Mouse (Mus musculus) liver, adult (tissue): Measurements from ENCODE around the gene Tbxa2r.
A peak's percentile ranks its signal among the peaks of the same experiment; 100 is the strongest.

Source experiments
- GATA4 ChIP-seq: IDR thresholded peaks from 2 replicates; pipeline ENCODE4 v1.6.1; 2014; ENCODE audit warnings: mild to moderate bottlenecking, low read length; ENCODE audit not compliant: insufficient replicate concordance

Tbxa2r gene

GRCm38 (mm10) chr10:81344421-81345161, 16.1 kb downstream of the Tbxa2r start:
- TF ChIP-seq GATA4, result no peak

GRCm38 (mm10) chr10:81345162-81345534, 16.6 kb downstream of the Tbxa2r start:
- no peak for TF ChIP-seq GATA4

- no peak for TF ChIP-seq GATA4
These were observed 18.0 kb downstream of the Tbxa2r start for GRCm38 (mm10) chr10:81346453-81347067.

GRCm38 (mm10) chr10:81349146-81349545, 20.6 kb downstream of the Tbxa2r start:
- no peak for TF ChIP-seq GATA4

GRCm38 (mm10) chr10:81349961-81350350, 21.4 kb downstream of the Tbxa2r start:
- TF ChIP-seq GATA4, result no peak

GRCm38 (mm10) chr10:81350351-81351063, 22.0 kb downstream of the Tbxa2r start, which contains the start of gene Hmg20b:
Gene Hmg20b (minus strand): TSS chr10:81350480.
- peak; percentile 7; the same call in 1 of the 2 replicates for TF ChIP-seq GATA4

GRCm38 (mm10) chr10:81351678-81352291, 23.3 kb downstream of the Tbxa2r start:
- TF ChIP-seq GATA4, result no peak

- TF ChIP-seq GATA4, result no peak
These were observed 26.4 kb downstream of the Tbxa2r start for GRCm38 (mm10) chr10:81354738-81355477.

- TF ChIP-seq GATA4, result no peak
These were observed 27.0 kb downstream of the Tbxa2r start for GRCm38 (mm10) chr10:81355533-81355932.

- TF ChIP-seq GATA4, result no peak
These were observed 27.9 kb downstream of the Tbxa2r start for GRCm38 (mm10) chr10:81356352-81356990.

- no peak for TF ChIP-seq GATA4
These were observed 28.7 kb downstream of the Tbxa2r start, which contains the start of gene Mfsd12 for GRCm38 (mm10) chr10:81356991-81357844. Gene Mfsd12 (plus strand): TSS chr10:81357491.

- TF ChIP-seq GATA4, result no peak
These were observed 29.7 kb downstream of the Tbxa2r start for GRCm38 (mm10) chr10:81358209-81358608.

GRCm38 (mm10) chr10:81358841-81359240, 30.3 kb downstream of the Tbxa2r start:
- no peak for TF ChIP-seq GATA4
